Mouse (Mus musculus): ENCODE data around the gene Wdfy2. TPM values are rescaled to one million over a fixed set of nuclear protein-coding genes. Genes with fewer than 3 reads are reported as not detected.

Gene Wdfy2
- polyA plus RNA-seq, 1 experiment: 11.2 TPM

DNA sequence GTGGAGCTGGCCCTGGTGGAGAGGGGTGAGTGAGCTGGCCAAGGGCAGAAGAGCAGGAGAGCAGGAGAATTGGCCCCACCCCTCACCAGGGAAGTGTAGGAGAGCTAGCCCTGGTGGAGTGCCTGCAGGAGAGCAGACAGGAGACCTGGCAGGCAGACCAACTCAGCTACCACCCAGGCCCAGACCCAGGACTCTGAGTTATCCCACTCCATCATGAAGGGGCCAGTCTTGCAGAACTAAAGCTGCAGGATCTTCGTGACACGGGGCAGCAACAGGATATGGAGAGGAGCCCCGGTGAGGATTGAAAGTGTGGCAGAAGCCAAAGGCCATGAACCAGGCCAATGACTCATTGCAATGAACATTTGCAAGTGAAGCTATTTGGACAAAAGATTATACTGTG lies 30.6 kb upstream of the Wdfy2 start:
- TF ChIP-seq EP300 (IDR thresholded peaks at IDR 0.05; ENCODE audit: insufficient read depth, low read depth, low read length) (no peak), CTCF (IDR thresholded peaks at IDR 0.05; ENCODE audit: low read depth, low read length) (no peak), POLR2A (IDR thresholded peaks at IDR 0.05; ENCODE audit: insufficient read depth, low read length) (no peak)

DNA sequence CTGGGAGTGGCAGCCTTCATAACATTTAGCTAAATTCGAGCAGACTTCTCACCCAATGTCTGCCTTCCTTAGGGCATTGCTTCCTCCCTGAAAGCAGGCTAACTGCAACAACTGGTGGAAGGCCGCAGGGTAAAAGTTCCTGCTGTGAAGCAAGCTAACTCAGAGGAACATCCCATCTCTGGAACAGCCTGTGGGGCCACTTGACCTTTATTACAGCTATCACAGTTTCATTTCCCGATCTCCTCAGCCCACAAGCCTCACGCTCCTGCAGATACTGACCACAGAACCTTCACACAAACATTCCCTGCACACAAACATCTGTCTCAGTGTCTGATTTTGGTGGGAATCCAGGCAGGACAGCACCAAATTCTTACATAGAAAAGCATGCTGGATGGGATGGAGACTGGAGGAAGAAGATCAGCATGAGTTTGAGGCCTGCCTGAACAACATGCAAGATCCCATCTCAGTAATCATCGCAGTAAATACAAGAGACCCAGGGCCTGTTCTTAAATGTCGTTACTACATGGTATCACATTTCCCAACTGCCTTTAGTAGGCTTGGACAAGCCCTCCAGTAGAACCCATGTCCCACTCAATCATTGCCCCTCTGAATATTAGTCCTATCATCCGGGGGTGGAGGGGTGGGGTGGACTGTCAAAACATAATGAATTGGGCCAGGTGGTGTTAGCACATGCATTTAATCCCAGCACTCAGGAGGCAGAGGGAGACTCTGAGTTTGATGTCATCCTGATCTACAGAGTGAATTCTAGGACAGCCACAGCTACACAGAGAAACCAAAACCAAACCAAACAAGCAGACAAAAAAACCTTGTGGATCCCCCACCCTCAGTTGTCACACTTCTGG lies 28.6 kb upstream of the Wdfy2 start:
- Histone ChIP-seq H3K9me3 (replicated peaks; ENCODE audit: control insufficient read depth, insufficient read depth, low read length, poor library complexity, severe bottlenecking) (no peaks in the 10 kb centered on the region), H3K4me3 (ENCODE audit: low read depth, low read length) (no peak overlapping the region), H3K36me3 (ENCODE audit: control insufficient read depth, insufficient read depth, low read length, poor library complexity, severe bottlenecking) (no peaks in the 10 kb centered on the region), H3K27me3 (ENCODE audit: control insufficient read depth, insufficient read depth, low read length, poor library complexity, severe bottlenecking) (no peaks in the 10 kb centered on the region), H3K27ac (ENCODE audit: insufficient read depth, low read length) (no peak overlapping the region), H3K4me1 (ENCODE audit: control insufficient read depth, insufficient read depth, low read length) (no peaks in the 10 kb centered on the region), H3K9ac (ENCODE audit: low read depth, poor library complexity, severe bottlenecking) (no peak overlapping the region)
- TF ChIP-seq EP300 (IDR thresholded peaks at IDR 0.05; ENCODE audit: insufficient read depth, low read depth, low read length) (no peak), POLR2A (IDR thresholded peaks at IDR 0.05; ENCODE audit: insufficient read depth, low read length) (no peak), CTCF (IDR thresholded peaks at IDR 0.05; ENCODE audit: low read depth, low read length) (no peak)

More for the DNA sequence above, 30.6 kb upstream of the Wdfy2 start:
- Histone ChIP-seq H3K4me1 (ENCODE audit: control insufficient read depth, insufficient read depth, low read length) (no peaks in the 10 kb centered on the region), H3K4me3 (ENCODE audit: low read depth, low read length) (no peak overlapping the region), H3K9me3 (replicated peaks; ENCODE audit: control insufficient read depth, insufficient read depth, low read length, poor library complexity, severe bottlenecking) (no peaks in the 10 kb centered on the region), H3K9ac (ENCODE audit: low read depth, poor library complexity, severe bottlenecking) (no peak overlapping the region), H3K36me3 (ENCODE audit: control insufficient read depth, insufficient read depth, low read length, poor library complexity, severe bottlenecking) (no peaks in the 10 kb centered on the region), H3K27me3 (ENCODE audit: control insufficient read depth, insufficient read depth, low read length, poor library complexity, severe bottlenecking) (no peaks in the 10 kb centered on the region), H3K27ac (ENCODE audit: insufficient read depth, low read length) (no peak overlapping the region)

DNA sequence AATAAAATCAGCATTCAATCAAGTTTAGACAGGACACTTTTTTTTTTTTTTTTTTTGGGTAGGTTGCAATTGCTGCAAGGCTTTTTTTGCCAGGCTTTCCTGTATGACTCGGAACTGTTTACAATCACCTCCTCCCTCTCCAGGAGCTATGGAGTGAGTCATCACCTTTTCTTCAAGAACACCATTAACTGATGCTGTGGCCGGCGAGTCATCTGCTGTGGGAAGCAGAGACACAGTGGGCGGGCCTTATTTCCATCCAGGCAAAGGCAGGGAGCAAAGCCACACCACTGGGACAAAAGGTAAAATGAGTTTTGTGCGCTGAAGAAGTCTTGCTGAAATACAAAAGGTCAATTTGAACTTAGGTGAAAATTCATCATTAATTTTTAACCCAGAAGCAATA lies 24.7 kb upstream of the Wdfy2 start:
- Histone ChIP-seq H3K27me3 (ENCODE audit: control insufficient read depth, insufficient read depth, low read length, poor library complexity, severe bottlenecking) (no peaks in the 10 kb centered on the region), H3K9ac (ENCODE audit: low read depth, poor library complexity, severe bottlenecking) (no peak overlapping the region), H3K36me3 (ENCODE audit: control insufficient read depth, insufficient read depth, low read length, poor library complexity, severe bottlenecking) (no peaks in the 10 kb centered on the region), H3K27ac (ENCODE audit: insufficient read depth, low read length) (no peak overlapping the region), H3K4me3 (ENCODE audit: low read depth, low read length) (no peak overlapping the region), H3K9me3 (replicated peaks; ENCODE audit: control insufficient read depth, insufficient read depth, low read length, poor library complexity, severe bottlenecking) (no peaks in the 10 kb centered on the region), H3K4me1 (ENCODE audit: control insufficient read depth, insufficient read depth, low read length) (no peaks in the 10 kb centered on the region)
- no peak for TF ChIP-seq POLR2A (IDR thresholded peaks at IDR 0.05; ENCODE audit: insufficient read depth, low read length)
- TF ChIP-seq CTCF (IDR thresholded peaks at IDR 0.05; ENCODE audit: low read depth, low read length): no peak
- no peak for TF ChIP-seq EP300 (IDR thresholded peaks at IDR 0.05; ENCODE audit: insufficient read depth, low read depth, low read length)

DNA sequence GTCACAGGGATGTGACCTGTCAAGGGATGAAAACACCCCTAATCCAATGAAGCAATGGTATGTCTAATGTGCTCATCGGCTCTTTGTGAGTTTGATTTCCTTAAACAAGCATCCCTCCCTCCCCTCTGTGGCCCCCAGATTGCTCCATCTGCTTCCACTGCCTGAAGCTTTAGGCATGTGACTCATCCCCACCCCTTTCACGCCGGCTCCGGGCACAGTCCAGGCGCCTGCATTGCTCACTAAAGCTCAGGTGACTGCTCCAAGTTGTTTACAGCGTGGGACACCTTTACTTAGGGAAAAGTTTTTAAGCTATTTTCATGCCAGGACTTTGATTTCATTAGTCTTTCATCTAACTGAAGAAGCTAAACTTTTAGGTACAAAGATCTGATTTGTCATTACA lies 22.9 kb upstream of the Wdfy2 start:
- H3K9me3 ChIP-seq (replicated peaks; ENCODE audit: control insufficient read depth, insufficient read depth, low read length, poor library complexity, severe bottlenecking): no peaks in the 10 kb centered on the region
- H3K4me1 ChIP-seq (ENCODE audit: control insufficient read depth, insufficient read depth, low read length): no peaks in the 10 kb centered on the region
- no peak overlapping the region for H3K4me3 ChIP-seq (ENCODE audit: low read depth, low read length)
- H3K27me3 ChIP-seq (ENCODE audit: control insufficient read depth, insufficient read depth, low read length, poor library complexity, severe bottlenecking): no peaks in the 10 kb centered on the region
- no peaks in the 10 kb centered on the region for H3K36me3 ChIP-seq (ENCODE audit: control insufficient read depth, insufficient read depth, low read length, poor library complexity, severe bottlenecking)
- no peak overlapping the region for H3K27ac ChIP-seq (ENCODE audit: insufficient read depth, low read length)
- TF ChIP-seq CTCF (IDR thresholded peaks at IDR 0.05; ENCODE audit: low read depth, low read length): no peak
- no peak for TF ChIP-seq POLR2A (IDR thresholded peaks at IDR 0.05; ENCODE audit: insufficient read depth, low read length)
- 0 out of 2 replicates have a peak, but pooled peaks have one; percentile 4 for TF ChIP-seq EP300 (IDR thresholded peaks at IDR 0.05; ENCODE audit: insufficient read depth, low read depth, low read length)
- no peak overlapping the region for H3K9ac ChIP-seq (ENCODE audit: low read depth, poor library complexity, severe bottlenecking)

DNA sequence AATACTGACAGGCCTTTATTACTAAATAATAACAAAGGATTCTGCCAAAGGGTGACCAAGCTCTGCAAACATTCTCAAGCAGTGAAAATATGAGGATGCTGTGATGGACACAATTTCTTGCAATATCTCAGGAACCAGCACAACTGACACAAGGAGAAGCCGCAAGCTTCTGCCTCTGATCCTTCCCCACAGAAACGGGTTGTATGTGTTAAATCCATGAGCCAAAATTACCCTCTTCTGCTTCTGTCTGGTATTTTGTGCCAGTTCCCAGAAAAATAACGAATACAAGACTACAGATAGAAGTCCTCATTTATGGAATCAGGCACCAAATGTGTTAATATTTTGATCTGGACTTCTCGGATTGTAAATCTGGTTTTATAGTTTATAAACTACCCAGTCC lies 20.7 kb upstream of the Wdfy2 start:
- Histone ChIP-seq H3K36me3 (ENCODE audit: control insufficient read depth, insufficient read depth, low read length, poor library complexity, severe bottlenecking) (no peaks in the 10 kb centered on the region), H3K9ac (ENCODE audit: low read depth, poor library complexity, severe bottlenecking) (no peak overlapping the region), H3K27ac (ENCODE audit: insufficient read depth, low read length) (no peak overlapping the region), H3K27me3 (ENCODE audit: control insufficient read depth, insufficient read depth, low read length, poor library complexity, severe bottlenecking) (no peaks in the 10 kb centered on the region; the same call in 1 of the 2 replicates), H3K9me3 (replicated peaks; ENCODE audit: control insufficient read depth, insufficient read depth, low read length, poor library complexity, severe bottlenecking) (no peaks in the 10 kb centered on the region), H3K4me1 (ENCODE audit: control insufficient read depth, insufficient read depth, low read length) (no peaks in the 10 kb centered on the region), H3K4me3 (ENCODE audit: low read depth, low read length) (no peak overlapping the region)
- no peak for TF ChIP-seq EP300 (IDR thresholded peaks at IDR 0.05; ENCODE audit: insufficient read depth, low read depth, low read length)
- TF ChIP-seq POLR2A (IDR thresholded peaks at IDR 0.05; ENCODE audit: insufficient read depth, low read length): no peak
- no peak for TF ChIP-seq CTCF (IDR thresholded peaks at IDR 0.05; ENCODE audit: low read depth, low read length)

Data from ES-Bruce4 (cell line).